Mouse (Mus musculus): ENCODE measurements around the gene Dapl1. TPM values are rescaled to one million over a fixed set of nuclear protein-coding genes. Genes with fewer than 3 reads are reported as not detected.

The Dapl1 gene
- total RNA-seq, 2 experiments from 2014 or later = 1.7 to 3.6 TPM

GRCm38 (mm10) chr2:59536958-59537357 is 52.5 kb downstream of the Dapl1 start:
- DNase-seq = no peak

- DNase-seq = no peak
Observed at GRCm38 (mm10) chr2:59538031-59538430, 53.6 kb downstream of the Dapl1 start.

- DNase-seq = no peak
Observed at GRCm38 (mm10) chr2:59539796-59540195, 55.3 kb downstream of the Dapl1 start.

GRCm38 (mm10) chr2:59541121-59541887 is 56.9 kb downstream of the Dapl1 start:
- DNase-seq = peak; percentile 89

- no peak for DNase-seq
Observed at GRCm38 (mm10) chr2:59543543-59544065, 59.2 kb downstream of the Dapl1 start.

- no peak for DNase-seq
Observed at GRCm38 (mm10) chr2:59544237-59544909, 59.9 kb downstream of the Dapl1 start.

GRCm38 (mm10) chr2:59545001-59545400 is 60.5 kb downstream of the Dapl1 start:
- DNase-seq = no peak

- no peak for DNase-seq
Observed at GRCm38 (mm10) chr2:59547369-59548099, 63.1 kb downstream of the Dapl1 start.

GRCm38 (mm10) chr2:59552784-59553183 is 68.3 kb downstream of the Dapl1 start:
- DNase-seq = no peak

- DNase-seq = no peak
Observed at GRCm38 (mm10) chr2:59554373-59554940, 70.0 kb downstream of the Dapl1 start.

Other genes starting within 250 kb of the Dapl1 start
- 10 to 100 TPM; 18.9 to 31.4 TPM for gene Tanc1, start 127.4 kb downstream of the Dapl1 start, total RNA-seq (2021)

All from adrenal gland, postnatal 10 days (tissue).